Mouse (Mus musculus): Measurements from ENCODE around the gene Atp1b3.

DNA sequence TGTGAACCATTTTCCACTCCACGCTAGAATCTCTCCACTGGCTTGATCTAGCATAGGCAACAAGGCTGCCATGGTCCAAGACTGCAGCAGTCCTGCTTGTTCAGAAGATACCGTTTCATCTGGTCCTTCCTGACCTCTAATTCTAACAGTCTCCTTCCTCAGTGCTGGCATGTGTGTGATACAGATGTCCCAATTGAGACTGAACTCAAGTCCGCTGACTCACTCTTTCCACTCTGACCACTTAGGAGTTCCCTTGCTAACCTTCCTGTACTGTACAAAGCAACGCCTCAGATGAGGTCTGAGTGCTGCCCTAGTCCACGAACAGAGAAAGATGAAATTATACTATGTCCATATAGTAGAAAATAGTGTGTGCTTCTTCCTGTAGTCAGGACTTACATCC is 28.9 kb upstream of the Atp1b3 start:
- TF ChIP-seq CTCF (IDR thresholded peaks at IDR 0.05; ENCODE audit: low read depth), result no peak
- no peak for TF ChIP-seq EP300 (optimal IDR thresholded peaks at IDR 0.05)

Data from stomach, postnatal 0 days (tissue).